Mouse (Mus musculus): ENCODE measurements at regions not wholly inside any gene's neighbourhood (a gene's known extent, or its start where the extent isn't known, plus 50 kb on each side); places are given as distances from the start of the nearest gene placed in this dataset.

DNA sequence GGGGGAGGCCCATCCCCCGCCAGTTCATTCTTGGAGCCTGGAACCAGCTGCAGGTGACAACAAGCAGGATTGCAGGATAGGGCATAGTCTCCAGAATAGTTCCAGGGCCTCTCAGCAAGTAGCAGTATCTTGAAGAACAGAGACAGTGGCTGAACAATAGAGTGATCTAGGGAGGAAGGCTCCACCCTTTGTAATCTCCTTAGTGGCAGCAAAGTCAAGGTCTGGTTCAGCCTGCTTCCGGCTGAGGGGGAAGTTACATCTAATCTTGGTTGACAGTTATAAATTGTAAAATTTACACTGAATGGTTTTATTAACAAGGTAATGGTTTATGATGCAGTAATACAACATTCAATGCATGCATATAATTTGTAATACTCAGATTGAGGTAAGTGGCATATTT lies 136.4 kb downstream of the Rab10 start:
- TF ChIP-seq POLR2A (IDR thresholded peaks at IDR 0.05; ENCODE audit: borderline replicate concordance, extremely low read depth, low read depth, low read length) (no peak), CTCF (IDR thresholded peaks at IDR 0.05; ENCODE audit: insufficient read depth, low read length) (no peak)
